Mouse (Mus musculus) left cerebral cortex, adult 11 months (tissue): Measurements from ENCODE around the gene Krt4.

Experiments used
- DNase-seq: peaks from one replicate; pipeline ENCODE4 v3.0.0; 2022; ENCODE audit warnings: low spot score

Krt4 gene

DNA sequence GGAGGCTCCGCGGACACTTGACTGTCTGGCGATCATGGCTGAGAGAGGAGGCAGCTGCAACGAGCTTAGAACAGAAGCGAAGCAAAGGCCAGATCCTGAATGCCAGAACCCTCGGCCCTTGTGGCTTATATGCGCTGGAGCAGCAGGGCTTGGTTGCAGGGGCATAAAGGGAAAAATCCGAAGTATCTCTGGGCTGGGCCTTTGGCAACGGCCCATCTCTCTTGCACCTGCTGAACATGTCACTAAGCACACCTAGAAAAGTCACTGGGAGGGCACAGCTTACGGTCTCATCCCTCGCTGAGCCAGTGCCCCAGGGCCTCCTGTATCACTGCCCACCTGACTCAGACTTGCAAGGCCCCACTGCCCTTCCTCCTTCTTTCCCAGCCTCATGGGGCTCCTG is at the start of gene Krt4:
Gene Krt4, minus strand, starts transcription at position 101 of the 400 bp plus-strand sequence.
- no peak for DNase-seq

GRCm38 (mm10) chr15:101973414-101974077 is 49.0 kb upstream of the Krt4 start:
- peak; percentile 92 for DNase-seq

DNA sequence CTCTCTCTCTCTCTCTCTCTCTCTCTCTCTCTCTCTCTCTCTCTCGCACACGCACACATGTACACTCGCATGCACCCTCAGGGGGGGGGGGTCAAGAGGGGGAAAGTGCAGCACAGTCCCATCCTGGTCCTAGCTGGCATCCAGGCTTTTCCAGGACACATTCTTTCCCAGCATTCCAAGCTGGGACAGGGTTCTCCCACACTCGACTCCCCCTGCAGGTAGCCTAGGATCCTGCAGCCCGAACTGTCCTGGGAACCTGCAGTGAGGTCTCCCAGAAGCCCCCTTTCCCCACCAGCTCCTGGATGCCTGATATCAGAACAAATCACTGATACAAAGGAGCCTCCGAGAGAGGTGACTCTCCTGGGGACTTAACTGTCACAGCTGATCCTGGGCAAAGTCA is 46.0 kb upstream of the Krt4 start:
- no peak for DNase-seq

GRCm38 (mm10) chr15:101966808-101967207 is 42.3 kb upstream of the Krt4 start:
- no peak for DNase-seq

DNA sequence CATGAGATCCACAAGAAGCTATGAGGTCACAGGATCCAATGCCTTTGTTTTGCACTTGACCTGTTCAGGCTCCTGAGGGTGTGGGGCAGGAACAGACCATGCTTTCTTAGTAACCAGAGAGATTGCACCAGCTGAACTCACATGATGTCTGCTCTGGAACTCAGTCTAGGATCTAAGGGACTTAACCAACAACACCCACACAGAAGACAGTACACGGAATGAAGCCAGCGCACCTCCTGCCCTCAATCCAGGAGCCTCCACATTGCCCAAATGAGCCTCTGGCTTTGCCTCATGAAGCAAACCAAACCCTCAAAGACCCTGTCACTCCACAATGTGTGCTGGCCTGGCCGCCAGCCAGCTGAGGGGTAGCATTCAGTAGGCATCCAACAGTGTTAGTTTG is 34.4 kb upstream of the Krt4 start:
- no peak for DNase-seq

- no peak for DNase-seq
Measured at GRCm38 (mm10) chr15:101954187-101954586, 29.7 kb upstream of the Krt4 start, which contains the start of gene Krt78. Gene Krt78, minus strand, starts transcription at chr15:101954287.

DNA sequence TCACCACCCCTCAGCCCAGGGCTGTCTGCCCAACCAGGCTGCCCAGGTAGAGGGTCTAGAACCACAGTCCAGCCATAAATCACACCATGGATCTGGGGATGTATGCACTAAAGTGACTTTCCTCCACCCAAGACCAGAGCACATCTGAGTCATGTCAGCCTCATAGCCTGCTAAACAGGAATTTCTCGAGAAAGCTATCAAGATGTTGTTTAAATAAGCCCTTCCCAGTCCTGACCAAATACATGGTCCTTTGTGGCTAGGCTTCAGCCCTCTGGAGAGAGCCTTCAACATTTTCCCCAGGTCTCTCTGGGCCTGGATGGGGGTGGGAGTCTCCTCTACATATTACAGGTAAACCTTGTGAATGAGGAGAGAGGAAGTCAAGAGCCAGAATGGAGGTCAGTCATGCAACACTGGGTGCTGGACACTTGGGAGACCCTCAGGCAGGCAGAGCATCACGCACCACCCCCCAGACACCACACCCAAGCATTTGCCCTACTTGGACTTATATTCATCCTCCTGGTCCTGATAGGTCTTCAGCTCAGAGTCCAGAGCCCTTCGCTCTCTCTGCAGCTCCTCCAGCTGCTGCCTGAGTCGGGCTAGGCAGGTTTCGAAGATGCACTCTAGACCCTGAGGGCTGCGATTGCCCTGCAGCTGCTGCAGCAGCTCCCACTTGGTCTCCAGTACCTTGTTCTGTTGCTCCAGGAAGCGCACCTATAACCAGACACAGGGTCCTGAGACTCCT is 28.4 kb upstream of the Krt4 start:
- no peak for DNase-seq

DNA sequence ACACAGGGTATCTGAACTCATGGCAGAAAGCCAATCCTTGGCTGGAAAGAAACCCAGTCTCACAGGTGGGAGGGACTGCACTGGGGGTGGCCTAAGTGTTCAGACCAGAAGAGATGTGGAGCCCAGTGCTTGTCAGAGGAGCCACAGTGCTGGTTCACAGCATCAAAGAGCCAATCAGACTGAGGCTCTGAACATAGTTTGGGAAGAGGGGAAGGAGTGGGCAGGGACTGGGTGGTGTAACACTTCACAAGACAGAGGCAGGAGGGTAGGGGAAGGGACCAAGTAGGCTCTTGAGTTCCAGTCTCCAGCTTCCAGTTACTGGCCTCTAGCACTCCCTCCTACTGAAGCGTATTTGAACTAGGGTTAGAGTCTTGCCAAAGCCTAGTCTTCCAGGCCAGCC is 20.9 kb upstream of the Krt4 start:
- DNase-seq: no peak

DNA sequence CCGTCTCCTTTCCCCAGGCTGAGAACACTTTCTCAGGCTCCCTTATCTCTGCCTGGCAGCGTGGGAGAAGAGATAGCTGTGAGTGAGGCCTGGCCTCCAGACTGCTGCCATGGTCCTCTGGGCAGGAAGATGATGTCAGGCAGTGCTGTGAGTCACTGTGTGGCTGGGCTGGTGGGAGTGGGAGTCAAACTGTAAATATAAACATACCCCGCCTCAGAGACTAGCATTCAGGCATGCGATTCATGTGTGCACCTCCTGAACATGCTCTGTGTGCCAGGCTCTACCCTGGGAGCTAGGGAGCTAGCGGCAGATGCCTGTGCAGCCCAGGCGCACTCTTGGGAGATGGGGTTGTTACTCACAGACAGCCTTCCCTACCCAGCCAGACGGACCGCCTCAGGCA is 17.4 kb upstream of the Krt4 start:
- DNase-seq: no peak

DNA sequence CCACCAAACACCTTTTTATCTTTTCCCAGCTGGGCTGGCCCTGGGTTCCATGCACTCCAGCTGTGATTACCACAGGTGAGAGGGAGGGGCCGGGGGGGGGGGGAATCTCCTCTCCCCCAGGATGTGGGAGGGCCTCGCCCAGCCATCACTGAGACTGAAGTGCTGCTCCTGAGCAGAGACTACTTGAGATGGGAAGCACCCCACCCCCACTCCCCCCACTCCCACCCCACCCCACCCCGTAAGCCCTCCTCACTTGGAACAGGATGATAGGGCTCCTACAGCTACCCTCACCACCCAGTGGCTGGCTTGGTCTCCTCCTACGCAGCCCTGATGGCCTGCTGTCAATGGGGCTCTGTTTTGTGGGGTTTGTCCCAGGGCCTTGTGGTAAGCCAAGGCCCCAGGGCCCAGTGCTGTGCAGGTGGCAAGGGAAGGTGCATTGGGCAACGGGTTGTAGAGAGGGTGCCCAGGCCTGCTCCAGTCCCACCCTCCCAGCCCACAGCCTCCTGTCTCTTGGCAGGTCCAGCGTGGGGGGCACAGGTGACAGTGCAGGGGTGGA is 15.8 kb upstream of the Krt4 start, which contains the start of gene Krt79:
Gene Krt79, minus strand, starts transcription at position 51 of the 556 bp plus-strand sequence.
- no peak for DNase-seq

GRCm38 (mm10) chr15:101938600-101939308 is 14.2 kb upstream of the Krt4 start:
- no peak for DNase-seq

DNA sequence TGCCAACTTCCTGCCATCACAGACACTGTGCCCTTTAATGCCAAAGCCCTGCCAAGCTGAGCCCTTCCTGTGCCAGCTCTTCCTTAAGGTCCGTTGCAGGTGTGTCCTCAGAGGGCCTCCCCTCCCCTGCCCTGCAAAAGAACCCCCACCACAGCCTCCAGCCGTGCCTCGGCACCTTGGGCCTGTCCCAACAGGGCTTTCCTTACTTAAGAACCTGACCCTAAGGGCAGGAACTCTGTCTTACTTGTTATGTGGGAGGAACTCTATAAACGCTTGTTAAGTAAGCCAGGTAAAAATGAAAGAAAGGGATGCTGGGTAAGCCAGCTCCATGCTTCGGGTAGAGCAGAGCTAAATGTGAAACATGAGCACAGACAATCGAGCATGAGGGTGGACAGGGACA is 8.5 kb upstream of the Krt4 start:
- no peak for DNase-seq

- no peak for DNase-seq
Measured at GRCm38 (mm10) chr15:101929666-101930065, 5.1 kb upstream of the Krt4 start.

GRCm38 (mm10) chr15:101929087-101929486 is 4.6 kb upstream of the Krt4 start:
- no peak for DNase-seq

- DNase-seq: no peak
Measured at GRCm38 (mm10) chr15:101927340-101928080, 3.0 kb upstream of the Krt4 start.

DNA sequence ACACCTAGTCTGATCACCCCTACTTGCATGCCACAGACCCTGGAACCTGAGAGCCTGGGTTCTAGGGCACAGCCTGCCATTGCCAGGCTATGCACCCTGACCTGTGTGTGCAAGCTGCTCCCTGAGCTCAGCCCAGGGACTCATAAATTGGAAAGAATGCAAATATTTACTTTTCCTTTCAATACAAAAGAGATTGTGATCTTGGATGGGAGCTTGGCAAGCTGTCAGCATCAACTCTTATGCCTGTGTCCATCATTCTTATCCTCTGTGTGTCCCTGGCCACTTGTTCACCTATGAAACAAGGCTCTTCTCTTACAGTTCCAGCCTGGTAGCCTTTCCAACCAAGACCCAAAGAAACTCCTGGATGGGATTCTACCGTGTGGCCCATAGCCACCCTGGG is 506 bp upstream of the Krt4 start:
- no peak for DNase-seq

GRCm38 (mm10) chr15:101922296-101922695 is 2.2 kb downstream of the Krt4 start:
- no peak for DNase-seq

DNA sequence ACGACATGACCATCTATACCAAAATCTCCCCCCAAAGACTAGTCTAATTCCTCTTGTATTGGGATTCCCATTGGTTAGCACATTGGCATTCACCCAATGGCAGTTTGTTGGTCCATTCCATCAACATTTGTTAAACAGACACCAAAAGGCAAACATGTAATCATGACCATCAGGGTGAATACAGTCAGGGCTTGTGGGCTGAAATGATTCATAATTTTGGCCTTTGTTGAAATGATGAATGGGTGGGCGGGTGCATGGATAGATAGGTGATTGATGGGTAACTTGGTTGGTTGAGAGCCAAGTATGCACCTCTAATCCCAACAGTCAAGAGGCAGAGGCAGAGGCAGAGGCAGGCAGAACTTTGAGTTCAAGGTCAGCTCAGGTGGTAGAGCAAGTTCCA is 8.5 kb downstream of the Krt4 start:
- DNase-seq: no peak

DNA sequence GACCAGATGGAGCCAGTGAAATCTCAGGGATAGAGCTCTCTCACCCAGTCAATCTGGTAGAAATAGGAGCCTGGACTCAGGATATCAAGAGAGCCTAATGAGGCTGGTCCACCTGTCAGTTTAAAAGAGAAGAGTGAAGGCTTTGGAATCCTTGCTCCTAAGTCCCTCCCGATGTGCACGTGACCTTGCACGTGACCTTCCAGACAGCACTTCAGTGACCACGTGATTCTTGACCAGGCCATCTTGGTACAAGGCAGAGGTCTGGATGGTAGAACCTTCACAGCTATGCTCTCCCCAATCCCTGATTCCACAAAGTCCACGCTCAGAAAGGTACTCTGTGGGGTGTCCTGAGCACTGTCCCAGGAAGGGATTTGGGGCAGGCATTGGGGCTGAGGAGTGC is 19.7 kb downstream of the Krt4 start:
- DNase-seq: no peak

DNA sequence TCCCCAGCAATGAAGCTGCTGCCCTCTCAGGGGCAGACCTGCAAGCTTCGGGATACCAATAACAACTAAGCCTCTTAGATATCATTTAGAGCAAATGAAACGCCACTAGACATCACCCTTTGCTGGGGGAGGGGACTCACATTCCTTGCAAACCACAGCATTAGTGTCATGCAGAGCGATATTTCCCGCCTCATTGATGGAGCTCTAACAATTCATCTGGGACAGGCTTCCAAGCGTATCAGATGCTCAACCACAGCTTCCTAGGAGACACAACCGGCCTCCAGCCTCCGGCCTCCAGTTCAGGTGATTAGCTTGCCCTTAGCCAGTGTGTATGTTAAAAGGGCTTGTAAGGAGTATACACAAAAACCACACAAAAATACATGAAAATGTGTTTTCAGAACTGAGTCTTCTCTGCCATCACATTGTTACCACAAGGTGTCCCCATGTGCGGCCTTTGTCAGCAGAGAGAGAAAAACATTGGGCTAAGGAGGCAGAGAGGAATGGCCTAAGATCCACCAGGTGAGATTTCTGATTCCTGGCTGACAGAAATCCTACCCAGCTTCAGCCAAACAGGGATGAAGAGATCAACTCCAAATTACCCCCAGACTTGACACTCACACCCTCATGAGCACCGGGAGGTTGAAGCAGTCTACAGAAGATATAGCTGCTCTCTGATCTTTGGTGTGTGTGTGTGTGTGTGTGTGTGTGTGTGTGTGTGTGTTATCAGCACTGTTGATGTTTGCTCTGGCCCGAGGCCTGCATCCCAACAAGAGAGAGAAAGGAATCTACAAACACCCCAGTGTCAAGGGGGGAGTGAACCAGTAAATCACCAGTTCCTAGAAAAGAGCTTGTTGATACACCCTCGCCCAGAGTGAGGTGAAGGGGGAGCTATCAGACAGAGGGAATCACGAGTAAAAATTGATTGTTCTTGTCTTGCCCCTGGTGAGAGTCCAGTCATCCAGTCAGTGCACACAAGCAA is 22.1 kb downstream of the Krt4 start:
- DNase-seq: no peak

DNA sequence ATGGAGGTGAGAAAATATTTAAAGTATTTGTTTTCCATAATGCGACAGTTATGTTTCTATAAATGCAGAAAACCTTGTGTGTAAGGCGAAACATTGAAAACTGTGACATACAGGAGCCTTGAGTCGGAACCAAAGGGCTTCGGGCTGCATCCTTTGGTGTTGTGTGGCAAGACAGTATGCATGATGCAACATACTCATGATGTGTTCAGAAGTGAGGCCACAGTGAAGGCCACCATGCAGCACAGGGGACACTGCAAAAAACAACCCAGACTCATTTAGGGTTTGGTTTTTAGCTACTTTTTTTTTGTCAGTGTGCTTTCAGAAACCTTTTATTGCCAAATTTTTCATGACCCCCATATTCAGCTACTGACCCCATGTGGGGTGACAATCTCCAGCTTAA is 29.3 kb downstream of the Krt4 start:
- no peak for DNase-seq
